Mouse (Mus musculus) C2C12 (cell line): Measurements from ENCODE around the gene Sf3a1.

Experiments
- CEBPB ChIP-seq: IDR thresholded peaks from one replicate; pipeline ENCODE4 v1.6.1; 2011; ENCODE audit warnings: low read depth, mild to moderate bottlenecking, control low read depth, moderate library complexity
- CTCF ChIP-seq: IDR thresholded peaks from one replicate; pipeline ENCODE4 v1.5.1; 2011; ENCODE audit not compliant: control insufficient read depth, insufficient read depth, insufficient read length
- MAX ChIP-seq: IDR thresholded peaks from one replicate; pipeline ENCODE4 v1.6.1; 2011; ENCODE audit warnings: mild to moderate bottlenecking, control low read depth
- MYOD1 ChIP-seq: IDR thresholded peaks from one replicate; pipeline ENCODE4 v1.6.1; 2011; ENCODE audit warnings: low read depth; ENCODE audit not compliant: control insufficient read depth, insufficient read length
- USF1 ChIP-seq: IDR thresholded peaks from one replicate; pipeline ENCODE4 v1.6.1; 2011; ENCODE audit warnings: low read depth, mild to moderate bottlenecking, control low read depth, moderate library complexity

DNA sequence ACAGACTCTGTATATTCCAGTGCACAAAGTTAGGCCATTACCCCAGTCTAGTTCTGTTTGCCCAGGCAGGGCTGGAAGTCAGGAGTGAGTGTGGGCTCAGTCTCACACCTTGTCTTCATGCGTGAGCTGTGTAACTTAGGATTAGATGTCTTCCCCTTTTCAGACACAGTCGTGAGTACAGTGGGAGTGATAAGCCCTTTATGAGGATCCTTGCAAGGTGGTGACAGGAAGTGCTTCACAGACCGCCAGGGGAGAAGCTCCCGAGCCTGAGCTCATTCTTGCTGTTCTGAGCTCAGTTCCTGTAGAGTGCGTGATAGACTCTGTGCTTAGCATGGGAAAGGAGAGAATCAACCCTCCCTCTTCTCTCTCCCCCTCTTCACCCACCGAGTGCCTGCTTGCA is 46.4 kb downstream of the Sf3a1 start:
- TF ChIP-seq CTCF: no peak
- no peak for TF ChIP-seq MYOD1
- no peak for TF ChIP-seq MAX
- no peak for TF ChIP-seq USF1
- TF ChIP-seq CEBPB: no peak
